ENCODE assay signal across 8 mouse cellular contexts in the genomic region with DNA sequence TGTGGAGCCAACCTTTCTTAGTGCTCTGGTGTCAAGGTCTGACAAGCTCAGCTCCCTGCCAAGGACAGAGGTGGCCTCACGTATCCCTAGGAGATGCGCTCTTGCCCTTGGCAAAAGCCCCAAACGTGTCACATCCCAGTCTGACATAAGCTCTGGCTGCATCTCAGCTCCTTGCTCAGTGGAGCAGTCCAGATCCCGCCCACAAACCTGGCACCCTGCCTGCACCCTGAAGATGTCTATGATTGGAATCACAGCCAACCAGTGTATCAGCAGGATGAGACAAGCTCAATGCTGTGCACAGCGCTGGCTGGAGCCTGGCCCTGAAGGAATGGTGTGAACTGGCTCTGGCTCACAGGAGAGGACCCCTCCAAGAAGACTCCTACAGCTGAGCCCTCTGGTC. TPM values are rescaled to one million over a fixed set of nuclear protein-coding genes. Genes with fewer than 3 reads are reported as not detected.
DNase-seq lines count a peak whose midpoint lies in the region; ATAC-seq and TF ChIP-seq lines count a peak whose summit lies in the region.

No protein-coding gene starts in this region.

- DNase-seq in brain, embryonic 14.5 days (ENCODE audit: low read depth) = peak; percentile 88
- DNase-seq in gastrocnemius, adult 8-10 months (ENCODE audit: low spot score in 2 of 2) = peak; percentile 64 to 74
- peak; percentile 95 for DNase-seq in kidney, adult 2 months
- peak; percentile 94 to 97 for DNase-seq in left cerebral cortex, postnatal 14 days (ENCODE audit: low spot score in 2 of 2)
- DNase-seq in right cerebral cortex, postnatal 4 days = peak; percentile 90

- H3K4me3 ChIP-seq in hindbrain, embryonic 15.5 days = no peak overlapping the region
- no peak overlapping the region for H3K4me3 ChIP-seq in hindbrain, embryonic 12.5 days
- H3K4me3 ChIP-seq in kidney, adult 2 months (ENCODE audit: insufficient read depth, low read depth, low read length) = no peak overlapping the region

- no peaks in the 10 kb centered on the region for H3K36me3 ChIP-seq in hindbrain, embryonic 15.5 days
- H3K36me3 ChIP-seq in hindbrain, embryonic 12.5 days = no peaks in the 10 kb centered on the region
- H3K36me3 ChIP-seq in kidney, adult 2 months (ENCODE audit: control insufficient read depth, insufficient read depth, low read length) = no peaks in the 10 kb centered on the region

- WGBS in hindbrain, embryonic 15.5 days = 46% methylated on average over 5 of the region's 5 CpGs
- WGBS in hindbrain, embryonic 12.5 days = 77% methylated on average over 5 of the region's 5 CpGs
- WGBS in kidney, adult 2 months = 27% methylated on average over 5 of the region's 5 CpGs

- no peak for TF ChIP-seq CTCF in brain, embryonic 14.5 days (IDR thresholded peaks at IDR 0.05; ENCODE audit: borderline replicate concordance, extremely low read depth, insufficient read depth, insufficient read length)
- TF ChIP-seq CTCF in kidney, adult 2 months (conservative IDR thresholded peaks at IDR 0.05; ENCODE audit: insufficient read depth, insufficient read length, low read depth, low read length) = no peak

- no peak overlapping the region for H3K9ac ChIP-seq in hindbrain, embryonic 15.5 days
- no peak overlapping the region for H3K9ac ChIP-seq in hindbrain, embryonic 12.5 days

- intact Hi-C loops in left cerebral cortex, postnatal 14 days (cut with DNase I) = no loop called here

- no peaks in the 10 kb centered on the region for H3K9me3 ChIP-seq in hindbrain, embryonic 15.5 days
- H3K9me3 ChIP-seq in hindbrain, embryonic 12.5 days (replicated peaks) = no peaks in the 10 kb centered on the region

- no peaks in the 10 kb centered on the region for H3K27me3 ChIP-seq in hindbrain, embryonic 15.5 days
- H3K27me3 ChIP-seq in hindbrain, embryonic 12.5 days = no peaks in the 10 kb centered on the region
- no peaks in the 10 kb centered on the region for H3K27me3 ChIP-seq in kidney, adult 2 months (replicated peaks; ENCODE audit: control insufficient read depth, insufficient read depth, low read length)

- H3K27ac ChIP-seq in hindbrain, embryonic 15.5 days (replicated peaks) = no peak overlapping the region
- H3K27ac ChIP-seq in hindbrain, embryonic 12.5 days = no peak overlapping the region
- no peak overlapping the region for H3K27ac ChIP-seq in kidney, adult 2 months (ENCODE audit: insufficient read depth, low read depth, low read length)

- ATAC-seq in hindbrain, embryonic 15.5 days (ENCODE audit: low FRiP score, low read depth) = peak; percentile 79
- no peak for ATAC-seq in hindbrain, embryonic 12.5 days (ENCODE audit: low FRiP score)
- ATAC-seq in granulocyte monocyte progenitor cell, adult 5-6 weeks (replicated peaks; ENCODE audit: poor library complexity, severe bottlenecking) = no peak

- H3K4me2 ChIP-seq in hindbrain, embryonic 15.5 days = no peak overlapping the region
- H3K4me2 ChIP-seq in hindbrain, embryonic 12.5 days (replicated peaks) = no peak overlapping the region

- H3K4me1 ChIP-seq in hindbrain, embryonic 15.5 days (replicated peaks) = no peaks in the 10 kb centered on the region
- H3K4me1 ChIP-seq in hindbrain, embryonic 12.5 days = no peaks in the 10 kb centered on the region
- peaks cover 12% of the 10 kb centered on the region; the same call in 1 of the 2 replicates for H3K4me1 ChIP-seq in kidney, adult 2 months (ENCODE audit: control insufficient read depth, insufficient read depth, low read length)

- no peak for TF ChIP-seq POLR2A in brain, embryonic 14.5 days (IDR thresholded peaks at IDR 0.05; ENCODE audit: borderline replicate concordance, extremely low read depth, insufficient read depth, insufficient read length, poor library complexity, severe bottlenecking)
- TF ChIP-seq POLR2A in kidney, adult 2 months (IDR thresholded peaks at IDR 0.05; ENCODE audit: low read depth, low read length) = no peak

RNA-seq across cellular contexts. Expression of a gene that starts 6.6 kb away (rescaled TPM):
- polyA plus RNA-seq in hindbrain, embryonic 15.5 days (2015; fragmentation: Nextera tagmentation; extraction: Ambion mirVana) = 0.05 and 0.08 TPM in 2 replicates
- 0.07 and 0.13 TPM in 2 replicates for polyA plus RNA-seq in hindbrain, embryonic 12.5 days (2016; fragmentation: Nextera tagmentation; extraction: Ambion mirVana)
- 0.10 and 0.14 TPM in 2 replicates for polyA plus RNA-seq in brain, embryonic 14.5 days (2012; rRNA removed)
- not detected for total RNA-seq in gastrocnemius, adult 8-10 months (2022)
- not detected in 2 replicates for polyA plus RNA-seq in kidney, adult 2 months (2012; rRNA removed)
- total RNA-seq in left cerebral cortex, postnatal 14 days (2021) = under 1 TPM; 0.21 to 0.42 TPM
- not detected in 2 replicates for total RNA-seq in granulocyte monocyte progenitor cell, adult 5-6 weeks (2014; fragmentation: Nextera tagmentation)
- total RNA-seq in granulocyte monocyte progenitor cell, adult 5-6 weeks (2017) = 0.04 TPM in 1 of 2 replicates, not detected in the other

RNA-seq across cellular contexts. Expression of a gene that starts 48.8 kb away (rescaled TPM):
- 0.91 and 1.6 TPM in 2 replicates for polyA plus RNA-seq in hindbrain, embryonic 15.5 days (2015; fragmentation: Nextera tagmentation; extraction: Ambion mirVana)
- polyA plus RNA-seq in hindbrain, embryonic 12.5 days (2016; fragmentation: Nextera tagmentation; extraction: Ambion mirVana) = 0.61 and 0.76 TPM in 2 replicates
- 0.76 and 0.96 TPM in 2 replicates for polyA plus RNA-seq in brain, embryonic 14.5 days (2012; rRNA removed)
- 1 to 10 TPM; 1.7 to 2.7 (median 2.1) TPM for total RNA-seq in gastrocnemius, adult 8-10 months (2022)
- polyA plus RNA-seq in kidney, adult 2 months (2012; rRNA removed) = 1.6 and 2.2 TPM in 2 replicates
- total RNA-seq in left cerebral cortex, postnatal 14 days (2021) = 1 to 10 TPM; 2.7 to 3.8 TPM
- total RNA-seq in granulocyte monocyte progenitor cell, adult 5-6 weeks (2014; fragmentation: Nextera tagmentation) = 13.4 and 23.6 TPM in 2 replicates
- total RNA-seq in granulocyte monocyte progenitor cell, adult 5-6 weeks (2017) = 28.4 and 32.8 TPM in 2 replicates

RNA-seq across cellular contexts. Expression of a gene that starts 59.9 kb away (rescaled TPM):
- polyA plus RNA-seq in hindbrain, embryonic 15.5 days (2015; fragmentation: Nextera tagmentation; extraction: Ambion mirVana) = 0.26 and 0.41 TPM in 2 replicates
- 0.35 and 0.42 TPM in 2 replicates for polyA plus RNA-seq in hindbrain, embryonic 12.5 days (2016; fragmentation: Nextera tagmentation; extraction: Ambion mirVana)
- polyA plus RNA-seq in brain, embryonic 14.5 days (2012; rRNA removed) = 0.19 and 0.43 TPM in 2 replicates
- under 1 TPM; 0.40 to 0.51 (median 0.44) TPM for total RNA-seq in gastrocnemius, adult 8-10 months (2022)
- polyA plus RNA-seq in kidney, adult 2 months (2012; rRNA removed) = 26.3 and 27.7 TPM in 2 replicates
- 1 to 10 TPM in 1 of 2 experiments, under 1 TPM in 1; 0.62 to 1.4 TPM for total RNA-seq in left cerebral cortex, postnatal 14 days (2021)
- 0.13 and 0.77 TPM in 2 replicates for total RNA-seq in granulocyte monocyte progenitor cell, adult 5-6 weeks (2014; fragmentation: Nextera tagmentation)
- total RNA-seq in granulocyte monocyte progenitor cell, adult 5-6 weeks (2017) = 0.05 and 0.13 TPM in 2 replicates

Comparison
In these comparisons a context has a peak if more than half of its experiments do, and no peak if none do; other contexts are left out.
1. RNA of a gene that starts 59.9 kb away (polyA plus RNA-seq): 26.3 to 27.7 TPM in kidney, adult 2 months; 0.26 to 0.41 TPM in hindbrain, embryonic 15.5 days, 0.35 to 0.42 TPM in hindbrain, embryonic 12.5 days and 0.19 to 0.43 TPM in brain, embryonic 14.5 days; every median in the first group is over 10 times any median in the second.
2. Peak in every context shown above with its lines, with median percentiles within 50 percentile points of each other: DNase-seq.